Mouse (Mus musculus) bone marrow macrophage, adult 2 months (primary cell): ENCODE measurements around the gene Plppr2. TPM values are rescaled to one million over a fixed set of nuclear protein-coding genes. Genes with fewer than 3 reads are reported as not detected.

Experiments
- H3K27ac ChIP-seq: 2 replicates; pipeline ENCODE4 v1.5.1; 2012; ENCODE audit warnings: low read depth, low read length; ENCODE audit not compliant: insufficient read depth
- H3K4me1 ChIP-seq: 2 replicates; pipeline ENCODE4 v1.6.1; 2012; ENCODE audit warnings: low read length; ENCODE audit not compliant: control insufficient read depth, insufficient read depth
- H3K4me3 ChIP-seq: 2 replicates; pipeline ENCODE4 v1.5.1; 2012; ENCODE audit warnings: mild to moderate bottlenecking, low read length, moderate library complexity; ENCODE audit not compliant: insufficient read depth
- CTCF ChIP-seq: IDR thresholded peaks from 2 replicates; pipeline ENCODE4 v1.5.1; 2012; ENCODE audit warnings: low read depth, mild to moderate bottlenecking, low read length, moderate library complexity
- POLR2A ChIP-seq: IDR thresholded peaks from 2 replicates; pipeline ENCODE4 v1.6.1; 2012; ENCODE audit warnings: mild to moderate bottlenecking, low read depth, low read length, borderline replicate concordance
- polyA plus RNA-seq: library from polyadenylated mRNA; stranded (reverse); fragments of >200 nt; gene quantifications from 2 replicates; pipeline ENCODE4 v1.2.4, GENCODE M21; 2012; ENCODE audit not compliant: missing spikeins, insufficient read depth, insufficient read length

The Plppr2 gene
- polyA plus RNA-seq, 1 experiment = 5.8 TPM

GRCm38 (mm10) chr9:21977972-21978371 lies 41.1 kb downstream of the Plppr2 start:
- TF ChIP-seq POLR2A (no peak), CTCF (peak; percentile 62)
- Histone ChIP-seq H3K27ac (no peak overlapping the region), H3K4me3 (no peak overlapping the region), H3K4me1 (no peaks in the 10 kb centered on the region)

- Histone ChIP-seq H3K27ac (no peak overlapping the region), H3K4me1 (no peaks in the 10 kb centered on the region), H3K4me3 (no peak overlapping the region)
- no peak for TF ChIP-seq POLR2A
- TF ChIP-seq CTCF = no peak
Measured at GRCm38 (mm10) chr9:21978398-21979128, 41.7 kb downstream of the Plppr2 start.

GRCm38 (mm10) chr9:21983911-21984310 lies 47.1 kb downstream of the Plppr2 start:
- H3K27ac ChIP-seq = no peak overlapping the region

GRCm38 (mm10) chr9:21987592-21988342 lies 50.9 kb downstream of the Plppr2 start:
- Histone ChIP-seq H3K27ac (no peak overlapping the region), H3K4me1 (0 out of 2 replicates have a peak, but pooled peaks cover 2% of the 10 kb centered on the region), H3K4me3 (no peak overlapping the region)
- TF ChIP-seq POLR2A = no peak
- no peak for TF ChIP-seq CTCF

More at GRCm38 (mm10) chr9:21983911-21984310, 47.1 kb downstream of the Plppr2 start:
- H3K4me3 ChIP-seq = no peak overlapping the region
- TF ChIP-seq CTCF (no peak), POLR2A (no peak)
- no peaks in the 10 kb centered on the region for H3K4me1 ChIP-seq

- Histone ChIP-seq H3K27ac (no peak overlapping the region), H3K4me1 (0 out of 2 replicates have a peak, but pooled peaks cover 2% of the 10 kb centered on the region), H3K4me3 (peak overlapping the region; percentile 62)
- TF ChIP-seq POLR2A (no peak), CTCF (no peak)
Measured at GRCm38 (mm10) chr9:21988421-21989101, 51.7 kb downstream of the Plppr2 start.

GRCm38 (mm10) chr9:21989230-21990110 lies 52.6 kb downstream of the Plppr2 start, which contains the start of gene Rgl3:
Rgl3 (minus strand) TSS chr9:21989446.
- Histone ChIP-seq H3K27ac (no peak within 1 kb of the TSS), H3K4me3 (peak within 1 kb of the TSS; percentile 62), H3K4me1 (0 out of 2 replicates have a peak, but pooled peaks cover 2% of the 10 kb centered on the region)
- TF ChIP-seq POLR2A (no peak), CTCF (no peak)

- Histone ChIP-seq H3K4me1 (0 out of 2 replicates have a peak, but pooled peaks cover 2% of the 10 kb centered on the region), H3K4me3 (no peak overlapping the region), H3K27ac (no peak overlapping the region)
- TF ChIP-seq POLR2A = no peak
- TF ChIP-seq CTCF = no peak
Measured at GRCm38 (mm10) chr9:21992227-21992626, 55.4 kb downstream of the Plppr2 start.

- Histone ChIP-seq H3K4me1 (no peaks in the 10 kb centered on the region), H3K4me3 (no peak overlapping the region), H3K27ac (no peak overlapping the region)
- TF ChIP-seq POLR2A (no peak), CTCF (no peak)
Measured at GRCm38 (mm10) chr9:21996178-21996867, 59.5 kb downstream of the Plppr2 start.

Other genes starting within 250 kb of the Plppr2 start
- gene Ldlr, start 213.6 kb upstream of the Plppr2 start, polyA plus RNA-seq = 30.4 and 36.5 TPM in 2 replicates
- gene Spc24, start 176.7 kb upstream of the Plppr2 start, polyA plus RNA-seq = 16.6 and 23.2 TPM in 2 replicates
- 12.2 and 12.3 TPM in 2 replicates for gene Kank2, start 138.3 kb upstream of the Plppr2 start, polyA plus RNA-seq
- not detected in 2 replicates for gene Angptl8, start 101.5 kb upstream of the Plppr2 start, polyA plus RNA-seq
- 8.7 and 16.2 TPM in 2 replicates for gene Dock6, start 84.4 kb upstream of the Plppr2 start, polyA plus RNA-seq
- gene Rab3d, start 18.8 kb upstream of the Plppr2 start, polyA plus RNA-seq = 26.9 and 32.4 TPM in 2 replicates
- 4.3 and 5.1 TPM in 2 replicates for gene Ccdc159, start 9.6 kb upstream of the Plppr2 start, polyA plus RNA-seq
- 57.2 and 63.0 TPM in 2 replicates for gene Tmem205, start 9.5 kb upstream of the Plppr2 start, polyA plus RNA-seq
- gene Swsap1, start 18.7 kb downstream of the Plppr2 start, polyA plus RNA-seq = 4.2 and 5.7 TPM in 2 replicates
- gene Epor, start 26.5 kb downstream of the Plppr2 start, polyA plus RNA-seq = 1.1 and 1.4 TPM in 2 replicates
- gene Rgl3, start 52.4 kb downstream of the Plppr2 start, polyA plus RNA-seq = 5.2 and 9.5 TPM in 2 replicates
- gene Ccdc151, start 65.6 kb downstream of the Plppr2 start, polyA plus RNA-seq = 1.5 TPM in 1 of 2 replicates, not detected in the other
- gene Prkcsh, start 65.8 kb downstream of the Plppr2 start, polyA plus RNA-seq = 64.1 and 65.9 TPM in 2 replicates
- 0.19 TPM in 1 of 2 replicates, not detected in the other for gene Elavl3, start 115.0 kb downstream of the Plppr2 start, polyA plus RNA-seq
- not detected in 2 replicates for gene Gm49318, start 134.2 kb downstream of the Plppr2 start, polyA plus RNA-seq
- gene Zfp653, start 134.3 kb downstream of the Plppr2 start, polyA plus RNA-seq = 9.5 and 10.3 TPM in 2 replicates
- 5.7 and 7.0 TPM in 2 replicates for gene Ecsit, start 148.4 kb downstream of the Plppr2 start, polyA plus RNA-seq
- 1.6 and 1.9 TPM in 2 replicates for gene Cnn1, start 162.2 kb downstream of the Plppr2 start, polyA plus RNA-seq
- 56.4 and 62.3 TPM in 2 replicates for gene Elof1, start 180.1 kb downstream of the Plppr2 start, polyA plus RNA-seq
- gene Acp5, start 198.7 kb downstream of the Plppr2 start, polyA plus RNA-seq = 9.9 and 12.3 TPM in 2 replicates
- 19.5 and 22.5 TPM in 2 replicates for gene Pigyl, start 219.8 kb downstream of the Plppr2 start, polyA plus RNA-seq